Mouse (Mus musculus) heart, postnatal 0 days (tissue): ENCODE data around the gene Zfp12.

ENCODE experiments used
- CTCF ChIP-seq: IDR thresholded peaks from 2 replicates; pipeline ENCODE4 v1.5.1; 2016; ENCODE audit warnings: antibody characterized with exemption, control low read depth, low read depth
- EP300 ChIP-seq: IDR thresholded peaks from 2 replicates; pipeline ENCODE4 v1.6.1; 2016; ENCODE audit warnings: antibody characterized with exemption, low read depth

DNA sequence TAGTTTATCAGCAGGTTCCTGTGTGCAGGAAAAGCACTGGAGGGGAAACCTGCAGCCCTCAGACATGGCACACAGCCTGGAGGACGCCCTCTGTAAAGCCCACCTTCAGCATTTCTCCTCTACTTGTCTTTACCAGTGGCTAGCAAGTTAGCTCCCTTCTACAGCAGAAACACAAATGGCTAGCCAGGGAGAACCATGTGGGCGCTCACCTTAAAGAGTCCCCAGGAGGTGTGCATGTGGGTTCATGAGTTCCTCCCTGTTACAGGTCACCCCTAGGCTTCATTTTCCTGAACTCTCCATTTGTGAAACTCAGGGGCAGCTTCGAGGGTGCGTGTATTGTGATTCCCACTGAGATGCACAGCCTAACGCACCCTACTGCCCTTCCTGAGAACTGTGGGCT, 20.8 kb downstream of the Zfp12 start:
- TF ChIP-seq EP300 (no peak), CTCF (no peak)
